Mouse (Mus musculus) stomach, postnatal 0 days (tissue): ENCODE measurements at regions not wholly inside any gene's neighbourhood (a gene's known extent, or its start where the extent isn't known, plus 50 kb on each side); places are given as distances from the start of the nearest gene placed in this dataset.

Experiments used
- CTCF ChIP-seq: IDR thresholded peaks from 2 replicates; pipeline ENCODE4 v1.5.1; 2016; ENCODE audit warnings: antibody characterized with exemption, low read depth, mild to moderate bottlenecking, moderate library complexity
- EP300 ChIP-seq: optimal IDR thresholded peaks from 2 replicates; pipeline ENCODE3; 2016; ENCODE audit warnings: antibody characterized with exemption

GRCm38 (mm10) chr8:89938836-89939235, 409.3 kb downstream of the Tox3 start:
- TF ChIP-seq EP300, result no peak
- TF ChIP-seq CTCF, result no peak
